Mouse (Mus musculus) cortical plate, adult 2 months (tissue): ENCODE measurements at regions not wholly inside any gene's neighbourhood (a gene's known extent, or its start where the extent isn't known, plus 50 kb on each side); places are given as distances from the start of the nearest gene placed in this dataset.

Experiments
- CTCF ChIP-seq: fragments of 200-500 bp; IDR thresholded peaks from 2 replicates; pipeline ENCODE4 v1.5.1; 2011; ENCODE audit warnings: mild to moderate bottlenecking, control low read depth, low read length; ENCODE audit not compliant: insufficient read depth; ENCODE audit errors: extremely low read depth
- POLR2A ChIP-seq: fragments of 200-500 bp; IDR thresholded peaks from 2 replicates; pipeline ENCODE4 v1.6.1; 2011; ENCODE audit warnings: mild to moderate bottlenecking, low read length, control low read depth; ENCODE audit not compliant: insufficient read depth; ENCODE audit errors: extremely low read depth

- TF ChIP-seq CTCF (no peak), POLR2A (no peak)
Measured at GRCm38 (mm10) chr3:130963625-130964024, 146.6 kb upstream of the Lef1 start.
